Mouse (Mus musculus) limb, embryonic 14.5 days (tissue): ENCODE results near the gene Arhgap19. TPM values are rescaled to one million over a fixed set of nuclear protein-coding genes. Genes with fewer than 3 reads are reported as not detected.

Experiments used
- ATAC-seq: fragments of 200-750 bp; cut with Nextera tagmentation; 2 replicates; pipeline ENCODE4 v1.8.0; 2017; ENCODE audit warnings: low read depth, moderate number of reproducible peaks, moderate TSS enrichment; ENCODE audit not compliant: low FRiP score
- DNase-seq: peaks from one replicate; pipeline ENCODE4 v3.0.0-alpha.2; 2015; ENCODE audit warnings: low spot score
- H3K27ac ChIP-seq: fragments of 300-500 bp; sonication (generic); replicated peaks from 2 replicates; pipeline ENCODE4 v1.5.1; 2014; ENCODE audit warnings: low read depth, mild to moderate bottlenecking, low read length, moderate library complexity, mixed read lengths
- H3K27me3 ChIP-seq: fragments of 300-500 bp; sonication (generic); 2 replicates; pipeline ENCODE4 v1.6.1; 2014; ENCODE audit warnings: low read length, mixed read lengths; ENCODE audit not compliant: control insufficient read depth, insufficient read depth
- H3K36me3 ChIP-seq: fragments of 300-500 bp; sonication (generic); 2 replicates; pipeline ENCODE4 v1.6.1; 2014; ENCODE audit warnings: mild to moderate bottlenecking, low read length, moderate library complexity, mixed read lengths; ENCODE audit not compliant: control insufficient read depth, insufficient read depth
- H3K4me1 ChIP-seq: fragments of 300-500 bp; sonication (generic); 2 replicates; pipeline ENCODE4 v1.6.1; 2014; ENCODE audit warnings: antibody characterized with exemption, low read length, mixed read lengths; ENCODE audit not compliant: control insufficient read depth, insufficient read depth
- H3K4me2 ChIP-seq: fragments of 300-500 bp; sonication (generic); replicated peaks from 2 replicates; pipeline ENCODE4 v1.6.1; 2014; ENCODE audit warnings: low read depth, mild to moderate bottlenecking, low read length, moderate library complexity; ENCODE audit not compliant: severe bottlenecking
- H3K4me3 ChIP-seq: fragments of 300-500 bp; sonication (generic); replicated peaks from 2 replicates; pipeline ENCODE4 v1.5.1; 2014; ENCODE audit warnings: low read length
- H3K9ac ChIP-seq: fragments of 300-500 bp; sonication (generic); 2 replicates; pipeline ENCODE4 v1.6.1; 2014; ENCODE audit warnings: mild to moderate bottlenecking, low read depth, low read length, moderate library complexity; ENCODE audit not compliant: severe bottlenecking
- H3K9me3 ChIP-seq: fragments of 300-500 bp; sonication (generic); 2 replicates; pipeline ENCODE4 v1.6.1; 2016; ENCODE audit warnings: low read length; ENCODE audit not compliant: control insufficient read depth
- POLR2A ChIP-seq: fragments of 200-500 bp; IDR thresholded peaks from 2 replicates; pipeline ENCODE4 v1.8.0; 2012; ENCODE audit warnings: inconsistent platforms, mild to moderate bottlenecking, moderate library complexity, borderline replicate concordance; ENCODE audit not compliant: insufficient read depth, insufficient read length; ENCODE audit errors: extremely low read depth
- WGBS: fragments of 180-500 bp; shearing (Covaris S2); extraction: QIAGEN DNeasy Blood & Tissue Kit; methylation state at CpG from one replicate; pipeline ENCODE4 v1.1.7; 2014; 5-methylcytosine and 5-hydroxymethylcytosine counted together
- polyA plus RNA-seq, 2 experiments: library from polyadenylated mRNA; depleted of rRNA in 1 of 2; stranded (reverse) in 1 of 2; unstranded in 1 of 2; fragments of >200 nt; fragmentation: Nextera tagmentation in 1 of 2; extraction: Ambion mirVana in 1 of 2; gene quantifications; 2 replicates each; pipeline versions ENCODE4 v1.2.1 to v1.2.3; 2012 to 2014

Gene Arhgap19
- polyA plus RNA-seq, 2 experiments, result 18.8 to 19.7 TPM

- no peak for TF ChIP-seq POLR2A
Observed at GRCm38 (mm10) chr19:41841105-41841750, 39.4 kb upstream of the Arhgap19 start.

GRCm38 (mm10) chr19:41839685-41840084 is 37.8 kb upstream of the Arhgap19 start:
- WGBS, result 95% methylated on average over 3 of the region's 3 CpGs
- TF ChIP-seq POLR2A, result no peak
- no peak for DNase-seq

More at GRCm38 (mm10) chr19:41841105-41841750, 39.4 kb upstream of the Arhgap19 start:
- no peaks in the 10 kb centered on the region for H3K36me3 ChIP-seq
- H3K9ac ChIP-seq, result no peak overlapping the region
- no peak for DNase-seq
- H3K27ac ChIP-seq, result no peak overlapping the region
- H3K4me3 ChIP-seq, result no peak overlapping the region
- no peak for ATAC-seq
- H3K4me2 ChIP-seq, result no peak overlapping the region
- H3K9me3 ChIP-seq, result no peaks in the 10 kb centered on the region
- 74% methylated on average over 7 of the region's 7 CpGs for WGBS
- 0 out of 2 replicates have a peak, but pooled peaks cover 2% of the 10 kb centered on the region for H3K4me1 ChIP-seq
- peaks cover 5% of the 10 kb centered on the region; the same call in 1 of the 2 replicates for H3K27me3 ChIP-seq

GRCm38 (mm10) chr19:41838808-41839207 is 37.0 kb upstream of the Arhgap19 start:
- Histone ChIP-seq H3K27me3 (no peaks in the 10 kb centered on the region; the same call in 1 of the 2 replicates), H3K9me3 (no peaks in the 10 kb centered on the region), H3K36me3 (no peaks in the 10 kb centered on the region), H3K9ac (no peak overlapping the region), H3K27ac (no peak overlapping the region), H3K4me1 (no peaks in the 10 kb centered on the region), H3K4me3 (no peak overlapping the region), H3K4me2 (no peak overlapping the region)
- no peak for TF ChIP-seq POLR2A
- ATAC-seq, result no peak
- 37% methylated on average over 6 of the region's 6 CpGs for WGBS
- DNase-seq, result no peak

More at GRCm38 (mm10) chr19:41839685-41840084, 37.8 kb upstream of the Arhgap19 start:
- Histone ChIP-seq H3K36me3 (no peaks in the 10 kb centered on the region), H3K9ac (no peak overlapping the region), H3K27ac (no peak overlapping the region), H3K4me1 (no peaks in the 10 kb centered on the region), H3K27me3 (no peaks in the 10 kb centered on the region; the same call in 1 of the 2 replicates), H3K4me3 (no peak overlapping the region), H3K9me3 (no peaks in the 10 kb centered on the region), H3K4me2 (no peak overlapping the region)
- ATAC-seq, result no peak

- ATAC-seq (no peak), DNase-seq (no peak)
- H3K4me3 ChIP-seq, result no peak overlapping the region
- WGBS, result 49% methylated on average over 4 of the region's 4 CpGs
- no peaks in the 10 kb centered on the region for H3K4me1 ChIP-seq
- no peak overlapping the region for H3K27ac ChIP-seq
- H3K9ac ChIP-seq, result no peak overlapping the region
- H3K9me3 ChIP-seq, result no peaks in the 10 kb centered on the region
- H3K36me3 ChIP-seq, result no peaks in the 10 kb centered on the region
- H3K4me2 ChIP-seq, result no peak overlapping the region
- TF ChIP-seq POLR2A, result no peak
- H3K27me3 ChIP-seq, result peaks cover under 1% of the 10 kb centered on the region; the same call in 1 of the 2 replicates
Observed at GRCm38 (mm10) chr19:41837917-41838261, 36.0 kb upstream of the Arhgap19 start.

GRCm38 (mm10) chr19:41837194-41837916 is 35.5 kb upstream of the Arhgap19 start:
- Histone ChIP-seq H3K9me3 (no peaks in the 10 kb centered on the region), H3K4me2 (no peak overlapping the region), H3K4me3 (no peak overlapping the region), H3K4me1 (no peaks in the 10 kb centered on the region), H3K27me3 (peaks cover 6% of the 10 kb centered on the region), H3K9ac (no peak overlapping the region), H3K36me3 (no peaks in the 10 kb centered on the region), H3K27ac (no peak overlapping the region)
- TF ChIP-seq POLR2A, result no peak
- ATAC-seq, result no peak
- no peak for DNase-seq
- 56% methylated on average over 9 of the region's 9 CpGs for WGBS
